Mouse (Mus musculus): ENCODE measurements at regions not wholly inside any gene's neighbourhood (a gene's known extent, or its start where the extent isn't known, plus 50 kb on each side); places are given as distances from the start of the nearest gene placed in this dataset.
A peak's percentile ranks its signal among the peaks of the same experiment; 100 is the strongest.

GRCm38 (mm10) chr2:167831076-167832039 lies 100.5 kb upstream of the Ptpn1 start:
- Histone ChIP-seq H3K4me3 (no peak overlapping the region), H3K4me1 (peaks cover 12% of the 10 kb centered on the region), H3K9ac (no peak overlapping the region), H3K36me3 (no peaks in the 10 kb centered on the region), H3K9me3 (no peaks in the 10 kb centered on the region), H3K27me3 (no peaks in the 10 kb centered on the region), H3K4me2 (replicated peaks) (no peak overlapping the region), H3K27ac (no peak overlapping the region)
- 77% methylated on average over 26 of the region's 26 CpGs for WGBS
- no peak for ATAC-seq (ENCODE audit: insufficient number of reproducible peaks, insufficient read depth, low FRiP score, low TSS enrichment)

DNA sequence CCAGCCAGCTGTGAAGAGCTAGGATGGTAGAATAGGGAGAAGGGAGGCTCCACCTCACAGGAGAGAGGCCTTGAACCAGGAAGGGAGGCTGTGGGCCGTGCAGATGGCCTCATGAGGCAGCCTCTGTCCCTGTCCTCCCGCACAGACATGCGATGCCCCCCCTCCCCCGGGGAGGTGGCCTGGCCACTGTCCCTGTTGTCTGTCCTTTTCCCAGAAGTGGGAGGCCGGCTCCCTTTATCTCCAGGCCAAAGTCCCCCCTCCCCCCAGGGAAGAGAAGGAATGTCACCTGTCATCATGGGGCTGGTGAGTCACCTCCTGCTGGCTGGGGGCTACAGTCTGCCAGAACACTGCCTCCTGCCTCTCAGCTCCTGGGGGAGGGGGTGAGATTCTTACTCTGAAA lies 103.6 kb upstream of the Ptpn1 start:
- 46% methylated on average over 5 of the region's 5 CpGs for WGBS
- no peak overlapping the region for H3K4me2 ChIP-seq (replicated peaks)
- H3K27me3 ChIP-seq = no peaks in the 10 kb centered on the region
- ATAC-seq (ENCODE audit: insufficient number of reproducible peaks, insufficient read depth, low FRiP score, low TSS enrichment) = no peak
- H3K4me3 ChIP-seq = no peak overlapping the region
- no peaks in the 10 kb centered on the region for H3K36me3 ChIP-seq
- H3K9me3 ChIP-seq = no peaks in the 10 kb centered on the region
- H3K27ac ChIP-seq = no peak overlapping the region
- no peak overlapping the region for H3K9ac ChIP-seq
- peaks cover 29% of the 10 kb centered on the region for H3K4me1 ChIP-seq

- Histone ChIP-seq H3K27me3 (no peaks in the 10 kb centered on the region), H3K27ac (0 out of 2 replicates have a peak overlapping the region, but pooled peaks have one; percentile 6), H3K9me3 (no peaks in the 10 kb centered on the region), H3K4me2 (replicated peaks) (no peak overlapping the region), H3K4me3 (no peak overlapping the region), H3K4me1 (peaks cover 27% of the 10 kb centered on the region), H3K36me3 (no peaks in the 10 kb centered on the region), H3K9ac (no peak overlapping the region)
- ATAC-seq (ENCODE audit: insufficient number of reproducible peaks, insufficient read depth, low FRiP score, low TSS enrichment) = no peak
- WGBS = 42% methylated on average over 12 of the region's 12 CpGs
Observed at GRCm38 (mm10) chr2:167826922-167827703, 104.7 kb upstream of the Ptpn1 start.

- 0 out of 2 replicates have a peak overlapping the region, but pooled peaks have one; percentile 2 for H3K4me2 ChIP-seq (replicated peaks)
Observed at GRCm38 (mm10) chr2:167823513-167823912, 108.3 kb upstream of the Ptpn1 start.

DNA sequence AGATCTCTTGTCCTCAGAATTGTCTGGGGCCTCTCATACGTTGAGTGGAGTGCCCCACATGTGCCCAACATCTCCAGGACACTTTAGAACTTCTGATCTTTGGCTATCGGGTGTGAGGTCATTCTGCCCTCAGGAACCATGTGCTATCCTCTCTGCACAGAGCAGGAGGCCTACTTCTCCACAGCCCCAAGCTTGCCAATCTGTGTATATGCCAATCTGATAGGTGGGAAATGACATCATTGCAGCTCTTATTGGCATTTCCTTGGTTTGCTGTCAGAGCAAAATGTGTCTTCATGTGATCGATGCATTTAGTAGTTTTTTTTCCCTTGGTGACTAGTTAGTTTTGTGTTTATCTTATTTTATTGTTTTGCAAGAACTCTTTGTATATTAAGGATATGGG lies 108.8 kb upstream of the Ptpn1 start:
- H3K4me3 ChIP-seq = no peak overlapping the region
- WGBS = 91% methylated on average over 3 of the region's 3 CpGs
- H3K4me2 ChIP-seq (replicated peaks) = no peak overlapping the region
- H3K9ac ChIP-seq = no peak overlapping the region
- no peaks in the 10 kb centered on the region for H3K27me3 ChIP-seq
- no peaks in the 10 kb centered on the region for H3K9me3 ChIP-seq
- peak overlapping the region; percentile 88 for H3K27ac ChIP-seq
- peaks cover 23% of the 10 kb centered on the region for H3K4me1 ChIP-seq
- ATAC-seq (ENCODE audit: insufficient number of reproducible peaks, insufficient read depth, low FRiP score, low TSS enrichment) = no peak
- H3K36me3 ChIP-seq = no peaks in the 10 kb centered on the region

More at GRCm38 (mm10) chr2:167823513-167823912, 108.3 kb upstream of the Ptpn1 start:
- Histone ChIP-seq H3K9ac (no peak overlapping the region), H3K27me3 (no peaks in the 10 kb centered on the region), H3K4me3 (no peak overlapping the region), H3K9me3 (no peaks in the 10 kb centered on the region), H3K36me3 (no peaks in the 10 kb centered on the region), H3K27ac (peak overlapping the region; percentile 88), H3K4me1 (peaks cover 26% of the 10 kb centered on the region)
- ATAC-seq (ENCODE audit: insufficient number of reproducible peaks, insufficient read depth, low FRiP score, low TSS enrichment) = 0 out of 2 replicates have a peak, but pooled peaks have one; percentile 43
- 19% methylated on average over 9 of the region's 9 CpGs for WGBS

- no peaks in the 10 kb centered on the region for H3K9me3 ChIP-seq
- no peaks in the 10 kb centered on the region for H3K27me3 ChIP-seq
- no peak for ATAC-seq (ENCODE audit: insufficient number of reproducible peaks, insufficient read depth, low FRiP score, low TSS enrichment)
- H3K27ac ChIP-seq = 0 out of 2 replicates have a peak overlapping the region, but pooled peaks have one; percentile 33
- WGBS = 83% methylated on average over 6 of the region's 6 CpGs
- H3K4me3 ChIP-seq = no peak overlapping the region
- no peaks in the 10 kb centered on the region for H3K36me3 ChIP-seq
- peaks cover 23% of the 10 kb centered on the region for H3K4me1 ChIP-seq
- no peak overlapping the region for H3K9ac ChIP-seq
- no peak overlapping the region for H3K4me2 ChIP-seq (replicated peaks)
Observed at GRCm38 (mm10) chr2:167821186-167821585, 110.7 kb upstream of the Ptpn1 start.

- Histone ChIP-seq H3K4me2 (replicated peaks) (no peak overlapping the region), H3K4me3 (no peak overlapping the region), H3K4me1 (peaks cover 5% of the 10 kb centered on the region), H3K27me3 (no peaks in the 10 kb centered on the region), H3K36me3 (no peaks in the 10 kb centered on the region), H3K27ac (no peak overlapping the region), H3K9me3 (no peaks in the 10 kb centered on the region), H3K9ac (no peak overlapping the region)
- ATAC-seq (ENCODE audit: insufficient number of reproducible peaks, insufficient read depth, low FRiP score, low TSS enrichment) = no peak
- 66% methylated on average over 10 of the region's 10 CpGs for WGBS
Observed at GRCm38 (mm10) chr2:167818799-167819198, 113.1 kb upstream of the Ptpn1 start.

GRCm38 (mm10) chr2:167817030-167817429 lies 114.8 kb upstream of the Ptpn1 start:
- H3K27me3 ChIP-seq = no peaks in the 10 kb centered on the region
- H3K4me1 ChIP-seq = no peaks in the 10 kb centered on the region
- WGBS = 76% methylated on average over 9 of the region's 9 CpGs
- H3K4me3 ChIP-seq = no peak overlapping the region
- no peaks in the 10 kb centered on the region for H3K9me3 ChIP-seq
- H3K9ac ChIP-seq = no peak overlapping the region
- H3K4me2 ChIP-seq (replicated peaks) = no peak overlapping the region
- no peaks in the 10 kb centered on the region for H3K36me3 ChIP-seq
- H3K27ac ChIP-seq = no peak overlapping the region
- no peak for ATAC-seq (ENCODE audit: insufficient number of reproducible peaks, insufficient read depth, low FRiP score, low TSS enrichment)

- Histone ChIP-seq H3K9ac (no peak overlapping the region), H3K4me2 (replicated peaks) (no peak overlapping the region), H3K27me3 (no peaks in the 10 kb centered on the region), H3K4me3 (no peak overlapping the region), H3K4me1 (no peaks in the 10 kb centered on the region), H3K27ac (no peak overlapping the region), H3K36me3 (no peaks in the 10 kb centered on the region), H3K9me3 (no peaks in the 10 kb centered on the region)
- no peak for ATAC-seq (ENCODE audit: insufficient number of reproducible peaks, insufficient read depth, low FRiP score, low TSS enrichment)
- WGBS = 83% methylated on average over 10 of the region's 10 CpGs
Observed at GRCm38 (mm10) chr2:167815123-167815522, 116.7 kb upstream of the Ptpn1 start.

- no peaks in the 10 kb centered on the region for H3K36me3 ChIP-seq
- H3K27me3 ChIP-seq = no peaks in the 10 kb centered on the region
- H3K4me2 ChIP-seq (replicated peaks) = no peak overlapping the region
- no peak overlapping the region for H3K4me3 ChIP-seq
- no peak overlapping the region for H3K9ac ChIP-seq
- ATAC-seq (ENCODE audit: insufficient number of reproducible peaks, insufficient read depth, low FRiP score, low TSS enrichment) = no peak
- no peak overlapping the region for H3K27ac ChIP-seq
- H3K4me1 ChIP-seq = peaks cover 9% of the 10 kb centered on the region; the same call in 1 of the 2 replicates
- no peaks in the 10 kb centered on the region for H3K9me3 ChIP-seq
- WGBS = 89% methylated on average over 5 of the region's 5 CpGs
Observed at GRCm38 (mm10) chr2:167809256-167809655, 119.6 kb upstream of the Tmem189 start.

DNA sequence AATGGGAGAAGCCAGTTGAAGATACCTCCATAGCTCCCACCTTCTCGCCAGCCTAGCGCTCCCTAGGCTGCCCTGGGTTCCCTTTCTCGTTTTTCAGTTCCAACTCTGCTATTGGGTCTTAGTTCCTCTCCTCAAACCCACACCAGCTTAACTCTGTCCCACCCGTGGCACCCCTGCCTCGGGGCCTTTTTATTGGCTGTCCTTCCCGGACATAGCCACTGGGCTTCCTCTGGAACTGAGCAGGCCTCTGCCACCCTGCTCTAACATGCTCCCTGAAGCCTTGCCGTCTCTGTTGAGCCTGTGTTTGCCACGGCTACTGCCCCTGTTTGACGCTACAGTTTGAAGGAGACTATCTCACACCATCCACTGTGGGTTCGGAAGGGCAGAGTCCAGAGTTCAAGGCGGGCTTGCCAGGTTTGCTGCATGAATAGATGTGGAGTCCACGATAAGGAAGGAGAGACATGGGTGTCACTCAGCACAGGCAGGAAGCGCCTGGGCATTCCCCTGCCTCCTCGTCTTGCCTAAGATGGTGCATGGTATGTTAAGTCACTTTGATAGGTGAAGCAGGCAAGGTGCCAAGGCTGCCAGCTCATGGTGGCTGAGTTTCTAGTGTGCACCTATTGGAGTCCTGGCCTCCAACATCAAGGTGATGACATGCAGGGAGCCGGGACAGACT lies 116.1 kb upstream of the Tmem189 start:
- Histone ChIP-seq H3K27me3 (no peaks in the 10 kb centered on the region), H3K9ac (no peak overlapping the region), H3K36me3 (no peaks in the 10 kb centered on the region), H3K4me1 (peaks cover 12% of the 10 kb centered on the region; the same call in 1 of the 2 replicates), H3K9me3 (no peaks in the 10 kb centered on the region), H3K4me2 (replicated peaks) (no peak overlapping the region), H3K27ac (no peak overlapping the region), H3K4me3 (no peak overlapping the region)
- no peak for ATAC-seq (ENCODE audit: insufficient number of reproducible peaks, insufficient read depth, low FRiP score, low TSS enrichment)
- 78% methylated on average over 15 of the region's 15 CpGs for WGBS
